Mouse (Mus musculus) liver, adult 2 months (tissue): ENCODE results near the gene Hspa5.

Experiments used
- CTCF ChIP-seq: fragments of 200-500 bp; IDR thresholded peaks from 2 replicates; pipeline ENCODE4 v1.5.1; 2011; ENCODE audit warnings: low read depth, low read length, control low read depth
- POLR2A ChIP-seq: fragments of 200-500 bp; IDR thresholded peaks from 2 replicates; pipeline ENCODE4 v1.6.1; 2011; ENCODE audit warnings: low read length, control low read depth; ENCODE audit not compliant: insufficient read depth; ENCODE audit errors: extremely low read depth

- no peak for TF ChIP-seq CTCF
- no peak for TF ChIP-seq POLR2A
Observed at GRCm38 (mm10) chr2:34783064-34784020, 11.6 kb downstream of the Hspa5 start.
